Mouse (Mus musculus) hindlimb bud, embryonic 11.5 days (tissue): ENCODE measurements around the gene Ndufs2.

ENCODE experiments used
- DNase-seq: peaks from one replicate; pipeline ENCODE4 v3.0.0-alpha.2; 2012; ENCODE audit warnings: low read depth, low spot score; ENCODE audit errors: extremely low spot score

Gene Ndufs2

DNA sequence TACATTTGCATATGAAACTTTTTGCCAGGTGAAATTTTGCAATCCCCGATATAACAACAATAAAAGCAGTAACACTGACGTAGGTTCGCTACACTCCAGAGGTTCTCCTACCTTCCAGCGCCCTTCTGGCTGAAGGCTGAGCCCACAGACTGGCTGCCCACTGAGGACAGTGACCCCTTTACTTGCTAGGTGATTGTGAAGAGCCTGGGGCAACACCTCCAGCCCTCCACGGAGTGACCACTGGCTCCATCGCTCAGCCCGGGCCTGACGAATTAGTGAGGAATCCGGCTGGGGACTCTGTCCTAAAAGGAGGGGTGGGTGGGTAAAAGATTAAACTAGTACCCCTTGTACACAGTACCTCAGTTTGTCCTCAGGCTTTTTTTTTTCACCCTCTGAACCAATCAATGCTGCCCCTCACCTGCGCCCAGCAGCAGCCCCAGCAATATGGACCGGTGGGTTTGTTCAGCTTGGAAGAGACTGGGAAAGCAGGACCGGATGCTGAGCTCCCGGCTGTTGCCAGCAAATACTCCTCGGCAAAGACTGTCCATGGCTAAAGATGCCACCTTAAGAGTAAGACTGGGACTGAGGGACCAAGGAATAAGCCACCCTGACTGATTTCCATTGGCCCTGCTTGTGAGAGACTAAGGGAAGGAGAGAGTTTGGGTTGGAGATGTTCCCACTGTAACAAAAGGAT is 28.0 kb upstream of the Ndufs2 start:
- DNase-seq = no peak

DNA sequence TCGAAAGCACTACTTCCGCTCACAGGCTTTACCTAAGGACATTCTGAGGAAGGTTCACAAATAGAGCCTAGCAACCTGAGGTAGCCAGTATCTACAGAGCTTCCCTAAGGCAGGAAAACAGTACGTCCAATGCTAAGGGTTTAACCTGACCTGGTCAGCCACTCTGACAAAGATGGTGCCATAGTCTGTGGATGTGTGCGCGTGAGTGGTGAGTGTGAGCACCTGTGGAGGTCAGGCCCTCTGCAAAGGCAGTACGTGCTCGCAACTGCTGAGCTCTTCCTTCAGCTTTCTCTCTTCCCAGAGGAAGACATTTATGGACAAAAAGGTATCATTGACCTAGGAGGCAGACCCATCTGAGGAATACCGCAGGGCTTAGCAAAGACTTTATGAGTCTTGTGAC is 27.2 kb upstream of the Ndufs2 start:
- no peak for DNase-seq

DNA sequence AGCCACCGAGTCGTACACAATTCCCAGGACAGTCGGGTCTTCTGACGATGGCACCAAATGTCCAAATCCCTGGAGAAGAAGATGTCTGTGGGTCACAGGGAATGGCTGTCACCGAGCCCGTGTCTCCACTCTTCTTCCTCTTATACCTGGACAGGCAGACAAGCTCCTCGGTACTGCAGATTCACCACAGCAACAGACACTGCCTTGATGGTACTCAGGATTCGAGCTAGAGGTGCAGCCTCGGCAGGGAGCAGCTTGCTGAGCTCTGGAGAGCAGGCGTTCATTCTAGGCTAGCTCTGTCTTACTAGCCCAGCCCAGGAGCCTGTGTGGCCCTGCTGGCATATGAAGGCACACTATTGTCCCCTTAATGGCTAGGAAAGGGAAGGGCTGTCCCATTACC is 26.5 kb upstream of the Ndufs2 start:
- no peak for DNase-seq

DNA sequence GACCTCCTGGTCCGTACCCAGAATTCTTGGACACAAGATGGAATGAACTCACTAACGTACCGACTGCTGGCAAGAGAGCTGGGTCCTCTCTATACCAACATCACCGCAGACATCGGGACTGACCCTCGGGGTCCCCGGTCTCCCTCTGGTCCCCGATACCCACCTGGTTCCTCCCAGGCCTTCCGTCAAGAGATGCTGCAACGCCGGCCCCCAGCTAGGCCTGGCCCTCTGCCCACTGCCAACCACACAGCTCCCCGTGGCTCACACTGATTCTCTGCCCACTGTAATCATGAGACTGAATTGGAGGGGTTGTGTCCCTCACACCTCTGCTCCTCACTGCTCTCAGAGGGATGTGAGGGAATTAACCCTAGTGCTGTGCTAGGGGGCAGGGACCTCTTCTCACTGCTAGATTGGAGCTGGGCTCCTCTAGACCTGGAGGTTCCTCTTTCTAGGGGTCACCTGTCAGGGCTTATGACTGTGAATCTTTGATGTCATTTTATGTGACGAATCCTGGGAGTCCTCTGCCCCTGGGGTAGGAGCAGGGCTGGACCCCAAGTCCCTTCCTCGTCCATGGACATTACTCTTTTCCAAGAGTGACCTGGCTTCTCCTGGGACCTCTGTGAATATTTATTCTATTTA is 25.0 kb upstream of the Ndufs2 start:
- no peak for DNase-seq

DNA sequence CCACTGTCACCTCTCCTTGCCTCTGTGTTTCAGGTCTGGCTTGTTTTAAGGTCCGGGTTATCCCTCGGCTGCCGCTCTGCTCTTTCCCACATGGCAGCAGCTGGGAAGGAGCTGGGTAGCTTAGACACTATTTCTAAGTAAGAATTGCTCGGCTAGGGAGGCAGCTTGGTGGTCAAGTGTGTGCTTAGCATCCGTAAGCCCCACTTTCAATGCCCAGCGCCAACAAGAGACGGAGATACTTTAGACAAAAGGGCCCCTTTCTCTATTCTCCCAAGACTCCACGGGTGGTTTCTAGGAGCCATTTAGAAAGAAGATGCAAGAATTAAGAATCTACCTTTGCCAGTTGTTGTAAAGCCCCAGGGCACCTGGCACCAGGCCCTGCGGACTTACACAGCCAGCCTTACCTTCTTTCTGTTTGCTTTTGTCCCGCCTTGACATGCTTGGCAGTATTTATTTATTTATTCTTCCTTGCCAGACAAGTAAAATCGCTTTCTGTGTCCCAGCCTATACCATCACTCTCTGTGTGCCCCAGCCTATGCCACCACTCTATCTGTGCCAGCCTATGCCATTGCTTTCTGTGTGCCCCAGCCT is 24.1 kb upstream of the Ndufs2 start:
- no peak for DNase-seq

DNA sequence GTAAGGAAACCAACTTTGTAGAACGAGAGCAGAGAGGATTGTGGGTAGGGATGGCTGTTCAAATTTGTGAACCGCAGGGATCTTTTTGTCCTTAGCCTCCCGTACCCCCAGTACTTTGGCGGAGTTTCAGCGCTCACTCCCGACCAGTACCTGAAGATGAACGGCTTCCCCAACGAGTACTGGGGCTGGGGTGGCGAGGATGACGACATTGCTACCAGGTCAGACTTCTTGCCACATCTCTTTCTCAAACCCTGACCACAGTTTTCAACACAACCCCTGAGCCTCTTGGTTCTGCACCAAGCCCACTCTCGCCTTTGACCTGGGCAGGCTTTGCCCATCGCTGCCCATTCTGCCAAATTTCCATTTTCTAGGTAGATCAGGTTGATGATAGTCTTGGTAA is 23.0 kb upstream of the Ndufs2 start:
- no peak for DNase-seq

DNA sequence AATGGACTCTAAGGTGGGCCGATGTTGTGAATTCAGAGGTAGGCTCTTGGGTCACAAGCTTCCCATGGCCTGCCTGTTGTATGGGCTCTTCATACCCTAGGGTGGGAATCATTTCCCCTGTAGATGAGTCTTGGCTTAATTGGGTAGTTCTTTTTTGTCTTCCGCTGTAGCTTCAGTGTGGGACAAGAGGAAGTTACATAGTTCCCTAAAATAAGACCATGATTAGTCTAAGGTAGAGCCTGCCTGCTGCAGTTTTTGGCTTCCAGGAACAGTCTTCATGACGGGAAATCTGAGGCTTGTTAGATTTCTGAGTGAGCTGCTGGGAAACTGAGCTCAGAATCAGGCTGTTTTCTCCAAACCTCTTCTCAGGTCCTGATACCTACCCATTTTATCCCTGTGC is 20.9 kb upstream of the Ndufs2 start:
- no peak for DNase-seq

DNA sequence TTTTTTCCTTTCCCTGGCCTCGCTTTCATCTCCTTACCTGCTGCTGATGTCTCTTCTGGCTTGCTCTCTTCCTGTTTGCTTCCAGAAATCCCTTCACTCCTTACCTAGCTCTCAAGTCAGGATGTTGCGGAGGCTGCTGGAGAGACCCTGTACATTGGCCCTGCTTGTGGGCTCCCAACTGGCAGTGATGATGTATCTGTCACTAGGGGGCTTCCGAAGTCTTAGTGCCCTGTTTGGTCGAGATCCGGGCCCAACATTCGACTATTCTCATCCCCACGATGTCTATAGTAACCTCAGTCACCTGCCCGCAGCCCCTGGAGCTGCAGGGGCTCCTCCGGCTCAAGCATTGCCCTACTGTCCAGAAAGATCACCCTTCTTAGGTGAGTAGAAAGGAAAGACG is 20.4 kb upstream of the Ndufs2 start:
- no peak for DNase-seq

DNA sequence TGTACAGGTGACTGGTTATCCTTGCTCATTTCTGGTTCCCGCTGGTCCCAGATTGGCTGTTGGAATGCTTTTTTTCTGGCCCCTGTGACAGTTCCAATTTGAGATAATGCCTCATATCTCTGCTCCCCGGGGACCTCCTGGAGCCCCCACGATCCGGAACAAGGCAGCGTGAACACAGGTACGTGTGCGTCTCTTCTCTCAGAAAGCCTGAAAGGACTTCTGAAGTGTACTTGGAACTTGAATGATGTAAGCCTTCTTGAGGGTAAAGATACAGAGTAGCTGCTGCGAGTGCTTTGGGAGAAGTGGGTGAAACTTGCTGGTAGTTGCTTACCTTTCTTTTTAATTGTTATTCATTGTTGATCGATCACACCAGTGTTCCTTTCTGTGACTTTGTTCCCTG is 20.0 kb upstream of the Ndufs2 start:
- no peak for DNase-seq

DNA sequence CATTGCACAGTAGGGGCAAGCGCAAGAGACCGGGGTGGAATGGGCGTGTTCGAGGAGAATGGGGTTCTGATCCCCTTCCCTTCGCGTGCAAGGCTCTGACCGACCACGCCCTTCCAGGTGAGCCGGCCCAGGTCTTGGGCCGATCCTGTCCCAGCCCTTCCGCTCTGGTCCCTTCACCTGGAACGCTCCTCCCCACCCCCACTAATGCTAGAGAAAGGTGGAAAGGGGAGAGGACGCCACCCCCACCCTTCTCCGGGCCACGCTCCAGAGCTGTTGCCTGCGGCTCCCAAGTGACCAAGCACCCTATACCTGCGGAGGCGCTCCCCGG is 19.3 kb upstream of the Ndufs2 start:
- DNase-seq = no peak

DNA sequence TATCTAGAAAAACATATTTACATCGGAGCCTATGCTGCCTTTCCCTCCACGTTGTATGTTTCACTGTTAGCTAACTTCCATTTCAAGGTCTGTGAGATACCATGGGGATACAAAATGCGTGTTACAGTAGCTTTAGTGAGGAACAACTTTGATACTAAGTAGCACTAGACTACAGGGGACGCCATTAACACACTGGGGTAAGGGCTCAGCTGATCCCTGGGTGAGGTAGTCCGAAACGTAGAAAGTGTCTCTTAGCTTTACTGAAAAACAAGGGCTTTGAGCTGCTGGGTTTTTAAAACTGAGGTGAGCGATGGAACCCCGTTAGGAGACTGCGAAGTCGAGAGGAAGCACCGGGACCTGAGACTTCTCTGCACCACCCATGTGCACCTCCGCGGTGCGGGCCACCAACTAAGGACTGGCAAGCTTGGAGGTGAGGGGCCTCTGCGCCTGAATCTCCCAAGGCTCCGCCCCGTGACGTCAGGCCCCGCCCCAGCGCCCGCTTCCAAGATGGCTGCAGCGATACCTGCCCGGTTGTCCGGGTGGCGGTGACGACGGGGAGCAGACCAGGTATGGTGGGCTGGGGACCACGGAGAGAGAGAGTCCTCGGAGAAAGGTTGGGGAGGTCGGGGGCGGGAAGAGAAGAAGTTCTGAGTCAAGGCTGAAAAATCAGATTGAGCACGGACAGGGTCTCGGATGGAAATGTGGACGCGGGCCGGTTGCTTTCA is 18.8 kb upstream of the Ndufs2 start, which contains the start of gene B4galt3:
Gene B4galt3 (plus strand): TSS at position 481 of the 725 bp plus-strand sequence.
- peak; percentile 42 for DNase-seq

DNA sequence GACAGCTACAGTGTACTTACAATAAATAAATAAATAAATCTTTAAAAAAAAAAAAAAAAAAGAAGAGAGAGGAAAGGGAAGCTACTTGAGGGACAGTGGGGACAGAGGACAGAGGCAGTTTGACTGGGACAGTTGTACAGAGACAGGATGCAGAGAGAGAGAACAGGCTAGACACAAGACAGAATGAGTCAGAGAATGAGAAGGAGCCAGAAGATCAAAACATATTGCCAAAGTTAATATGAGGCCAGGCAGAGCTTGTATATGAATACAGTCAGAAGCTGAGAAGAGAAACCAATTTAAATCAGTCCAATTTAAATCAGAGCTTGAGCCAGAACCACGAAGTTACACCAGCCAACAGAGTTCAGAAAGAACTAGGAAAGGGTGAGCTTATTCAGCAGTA is 17.2 kb upstream of the Ndufs2 start:
- no peak for DNase-seq

DNA sequence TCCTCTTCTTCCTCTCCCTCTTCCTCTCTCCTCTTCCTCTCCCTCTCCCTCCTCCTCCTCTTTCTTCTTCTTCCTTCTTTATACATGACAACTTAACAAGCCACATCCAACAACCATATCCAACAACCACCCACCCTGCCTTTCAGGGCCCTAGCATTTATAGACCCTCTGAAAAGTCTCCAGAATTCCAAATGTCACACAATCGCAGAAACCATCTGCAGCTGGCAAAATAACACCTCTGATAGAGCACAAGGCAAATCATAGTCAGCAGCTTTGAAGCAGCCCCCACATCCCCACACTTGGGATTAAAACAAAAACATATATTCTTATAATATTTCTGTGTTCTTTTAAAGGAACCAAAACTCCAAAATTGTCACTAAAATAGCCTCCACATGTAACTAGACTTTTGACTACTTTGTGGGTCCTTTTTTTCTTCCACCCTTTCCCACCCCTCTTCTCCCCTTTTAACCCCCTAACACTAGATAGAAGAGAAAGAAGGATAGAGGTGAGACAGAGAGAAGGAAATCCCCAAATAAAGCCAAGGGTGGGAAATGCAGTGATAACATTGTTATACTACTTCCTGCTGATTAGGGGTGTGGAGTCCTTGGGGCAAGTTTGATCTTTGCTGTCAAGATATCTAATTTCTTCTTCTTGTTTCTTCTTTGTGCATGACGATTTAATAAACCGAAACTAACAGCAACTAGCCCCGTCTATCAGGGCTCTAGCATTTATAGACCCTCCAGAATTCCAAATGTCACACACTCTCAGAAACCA is 15.0 kb upstream of the Ndufs2 start:
- no peak for DNase-seq

DNA sequence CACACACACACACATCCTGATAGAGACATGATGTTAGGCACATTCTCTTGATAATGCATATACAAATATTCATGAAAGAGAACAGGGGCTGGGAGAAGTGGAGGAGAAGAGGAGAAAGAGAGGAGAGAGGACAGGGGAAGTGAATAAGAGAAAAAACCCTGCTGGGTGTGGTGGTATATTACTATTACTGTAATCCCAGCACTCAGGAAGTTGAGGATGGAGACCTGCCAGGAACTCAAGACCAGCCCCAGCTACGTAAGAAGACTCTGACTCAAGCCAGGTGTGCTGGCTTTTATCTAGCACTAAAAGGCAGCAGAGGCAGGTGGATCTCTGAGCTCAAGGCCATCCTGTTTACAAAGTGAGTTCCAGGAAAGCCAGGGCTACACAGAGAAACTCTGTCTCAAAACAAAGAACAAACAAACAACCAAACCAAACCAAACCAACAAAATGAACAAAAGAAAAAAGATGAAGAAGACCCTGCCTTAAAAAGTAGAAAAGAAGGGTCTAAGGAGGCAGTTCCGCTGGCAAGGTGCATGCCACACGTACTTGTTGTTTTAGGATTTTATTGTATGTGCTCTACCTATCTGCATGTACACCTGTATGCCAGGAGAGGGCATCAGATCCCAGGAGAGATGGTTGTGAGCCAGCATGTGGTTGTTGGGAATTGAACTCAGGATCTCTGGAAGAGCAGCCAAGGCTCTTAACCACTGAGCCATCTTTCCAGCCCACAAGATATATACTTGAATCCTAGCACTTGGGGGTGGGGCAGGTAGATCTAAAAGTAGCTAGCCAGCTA is 12.7 kb upstream of the Ndufs2 start:
- no peak for DNase-seq

DNA sequence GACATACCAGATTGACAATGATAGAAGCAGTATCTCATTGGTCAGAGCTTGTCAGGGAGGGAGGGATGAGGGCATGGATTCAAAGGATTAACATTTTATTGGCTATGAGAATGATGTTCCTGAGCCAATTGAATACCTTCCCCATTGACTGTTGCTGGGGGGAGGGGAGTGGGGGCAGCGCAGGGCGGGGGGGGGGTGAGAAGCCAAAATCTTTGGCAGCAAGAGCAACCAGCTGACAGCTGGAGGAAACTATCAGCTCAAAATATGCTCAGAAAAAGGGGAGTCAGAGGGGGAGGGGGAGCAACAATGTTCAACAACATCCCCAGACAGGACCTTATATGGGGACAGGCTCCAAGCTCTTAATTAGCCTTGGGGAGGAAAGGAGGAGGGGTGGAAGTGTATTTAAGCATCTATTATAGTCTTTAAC is 12.0 kb upstream of the Ndufs2 start:
- DNase-seq = no peak

DNA sequence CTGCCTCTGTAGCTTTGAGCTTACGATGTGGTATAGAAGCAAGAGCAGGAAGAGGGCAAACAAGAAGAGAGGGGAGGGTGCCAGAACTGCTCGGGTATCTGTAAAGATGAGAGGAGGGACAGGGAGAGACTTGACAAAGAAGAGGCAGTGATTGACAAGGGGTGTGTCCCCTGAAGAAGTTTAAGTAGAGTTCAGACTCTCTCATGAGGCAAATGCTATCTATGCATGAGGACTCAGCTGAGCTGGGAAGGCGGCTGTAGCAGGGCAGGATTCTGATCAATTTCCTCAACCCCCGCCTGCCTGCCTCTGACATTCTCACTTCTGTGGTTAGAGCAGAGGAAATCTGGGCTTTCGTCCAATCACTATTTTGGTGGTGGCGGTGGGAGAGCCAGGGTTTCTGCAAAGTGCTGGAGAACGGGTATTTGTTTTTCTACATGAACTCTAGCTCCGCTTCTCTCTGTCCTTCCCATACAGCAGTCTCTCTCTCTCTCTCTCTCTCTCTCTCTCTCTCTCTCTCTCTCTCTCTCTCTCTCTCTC is 11.5 kb upstream of the Ndufs2 start:
- DNase-seq = no peak

DNA sequence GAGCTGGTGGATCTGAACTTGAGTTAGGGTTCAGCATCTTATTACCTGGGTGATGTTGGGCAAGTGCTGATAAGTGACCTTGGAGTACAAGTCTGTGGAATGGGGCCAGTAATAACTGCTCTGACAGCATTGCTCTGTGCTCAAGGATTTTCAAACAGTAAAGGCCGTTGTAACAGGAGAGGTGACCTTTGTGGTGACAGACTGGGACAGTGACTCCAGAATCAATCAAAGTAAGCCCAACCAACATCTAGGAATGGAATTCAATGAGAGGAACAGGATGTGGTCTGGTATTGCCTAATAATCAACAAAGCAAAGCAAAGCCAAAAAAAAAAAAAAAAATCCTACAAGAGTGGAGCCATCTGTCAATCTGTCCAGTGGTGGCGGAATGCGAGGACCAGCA is 9.1 kb upstream of the Ndufs2 start:
- no peak for DNase-seq

DNA sequence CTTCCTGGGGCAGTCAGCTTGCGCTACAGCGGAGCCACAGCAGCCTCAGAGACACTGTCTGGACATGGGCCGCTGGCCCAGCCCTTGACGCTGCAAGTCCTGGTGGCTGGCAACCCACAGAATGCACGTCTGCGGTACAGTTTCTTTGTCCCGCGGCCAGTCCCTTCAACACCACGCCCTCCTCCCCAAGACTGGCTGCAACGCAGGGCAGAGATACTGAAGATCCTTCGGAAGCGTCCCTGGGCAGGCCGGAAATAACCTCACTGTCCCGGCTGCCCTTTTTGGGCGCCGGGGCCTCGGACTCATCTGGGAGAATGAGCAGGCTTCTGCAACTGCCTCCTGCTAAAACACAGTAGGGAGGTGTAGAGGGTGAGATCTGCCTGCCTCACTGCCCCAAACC is 7.7 kb upstream of the Ndufs2 start:
- no peak for DNase-seq

DNA sequence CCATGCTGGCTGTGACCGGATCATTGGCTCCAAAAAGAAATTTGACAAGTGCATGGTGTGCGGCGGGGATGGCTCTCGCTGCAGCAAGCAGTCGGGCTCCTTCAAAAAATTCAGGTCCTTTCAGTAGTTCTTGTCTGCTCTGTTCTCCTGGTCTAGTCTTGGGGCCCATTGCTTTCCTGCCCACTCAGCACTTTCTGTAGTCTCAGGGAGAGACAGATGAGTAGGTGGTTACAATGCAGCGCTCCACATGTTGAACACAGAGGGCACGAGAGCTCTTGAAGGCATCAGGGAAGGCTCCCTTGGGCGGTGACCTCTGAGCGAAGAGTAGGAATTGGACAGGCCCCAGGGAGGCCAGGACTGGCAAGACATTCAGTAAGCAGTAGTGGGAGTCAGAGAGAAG is 6.6 kb upstream of the Ndufs2 start:
- no peak for DNase-seq

DNA sequence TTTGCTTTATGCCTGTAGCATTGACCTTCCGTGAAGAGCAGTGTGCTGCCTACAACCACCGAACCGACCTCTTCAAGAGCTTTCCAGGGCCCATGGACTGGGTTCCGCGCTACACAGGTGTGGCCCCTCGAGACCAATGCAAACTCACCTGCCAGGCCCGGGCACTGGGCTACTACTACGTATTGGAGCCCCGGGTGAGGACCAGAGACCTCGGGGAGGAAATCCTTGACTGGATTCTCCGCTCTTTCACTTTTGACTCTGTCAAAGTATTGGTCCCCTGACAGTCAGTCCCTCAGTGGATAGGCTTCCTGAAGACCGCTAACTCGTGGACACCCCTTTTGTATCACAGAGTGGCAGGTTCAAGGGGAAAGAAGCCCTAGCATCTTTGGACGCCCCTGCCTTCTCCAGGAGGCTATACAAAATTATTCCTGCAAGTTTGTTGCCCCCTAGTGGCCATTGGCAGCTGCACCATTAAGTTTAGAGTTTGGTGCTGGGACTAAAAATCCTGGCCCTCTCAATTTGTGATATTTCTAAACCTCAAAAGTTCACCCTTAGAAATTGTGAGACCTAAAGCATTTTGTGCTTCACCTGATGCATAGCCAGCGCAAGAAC is 5.9 kb upstream of the Ndufs2 start:
- DNase-seq = no peak
